Mouse (Mus musculus): ENCODE data around the gene Adam25.
"Not testable (repeated sequence)": the region's sequence is repeated elsewhere in the genome, so short reads cannot be mapped to it uniquely, and the experiment has no call there.

DNA sequence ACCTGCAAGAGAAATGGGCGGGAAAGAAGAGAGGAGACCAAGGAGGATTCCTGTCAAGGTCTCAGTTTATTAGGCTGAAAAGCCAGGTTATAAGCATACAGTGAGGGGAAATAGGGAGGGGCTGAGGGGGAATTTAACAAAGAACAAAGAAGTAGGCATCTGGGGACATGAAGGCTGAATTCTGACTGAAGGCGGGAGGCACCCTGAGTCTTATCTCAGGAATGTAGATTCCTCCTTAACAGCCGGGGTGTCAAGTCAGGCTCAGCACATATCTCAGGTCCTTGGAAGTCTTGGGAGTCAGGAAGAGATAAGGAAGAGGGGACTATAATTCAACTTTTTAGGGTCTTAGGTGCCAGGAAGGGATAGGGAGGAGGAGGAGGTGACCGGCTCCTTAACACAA, 36.6 kb upstream of the Adam25 start:
- not testable (repeated sequence) for TF ChIP-seq GATA1, TAL1 (IDR thresholded peaks at IDR 0.05; ENCODE audit: low read length)
